Mouse (Mus musculus) lung, postnatal 36 days (tissue): ENCODE data around the gene Lrch3.
"Not testable (repeated sequence)": the region's sequence is repeated elsewhere in the genome, so short reads cannot be mapped to it uniquely, and the experiment has no call there.

Experiments used
- DNase-seq: peaks from one replicate; pipeline ENCODE4 v3.0.0; 2022; ENCODE audit warnings: mixed read lengths

Lrch3 gene

GRCm38 (mm10) chr16:33006888-33007287 is 93.0 kb downstream of the Lrch3 start:
- DNase-seq, result no peak

- no peak for DNase-seq
Observed at GRCm38 (mm10) chr16:33007436-33007835, 93.5 kb downstream of the Lrch3 start.

GRCm38 (mm10) chr16:33010166-33010565 is 96.3 kb downstream of the Lrch3 start:
- DNase-seq, result no peak

GRCm38 (mm10) chr16:33013801-33014200 is 99.9 kb downstream of the Lrch3 start:
- DNase-seq, result no peak

- no peak for DNase-seq
Observed at GRCm38 (mm10) chr16:33014921-33015320, 101.0 kb downstream of the Lrch3 start.

- no peak for DNase-seq
Observed at GRCm38 (mm10) chr16:33015396-33015907, 101.6 kb downstream of the Lrch3 start.

GRCm38 (mm10) chr16:33015986-33016385 is 102.1 kb downstream of the Lrch3 start:
- DNase-seq, result no peak

GRCm38 (mm10) chr16:33017677-33018349 is 103.9 kb downstream of the Lrch3 start:
- peak; percentile 24 for DNase-seq

GRCm38 (mm10) chr16:33019117-33019770 is 105.3 kb downstream of the Lrch3 start:
- DNase-seq, result no peak

- DNase-seq, result peak; percentile 64
Observed at GRCm38 (mm10) chr16:33021381-33021780, 107.5 kb downstream of the Lrch3 start.

- peak; percentile 93 for DNase-seq
Observed at GRCm38 (mm10) chr16:33023750-33024149, 109.8 kb downstream of the Lrch3 start.

- DNase-seq, result no peak
Observed at GRCm38 (mm10) chr16:33024456-33025104, 110.7 kb downstream of the Lrch3 start.

- DNase-seq, result no peak
Observed at GRCm38 (mm10) chr16:33026357-33026756, 112.5 kb downstream of the Lrch3 start.

GRCm38 (mm10) chr16:33036006-33036405 is 122.1 kb downstream of the Lrch3 start:
- peak; percentile 17 for DNase-seq

GRCm38 (mm10) chr16:33042682-33043081 is 128.8 kb downstream of the Lrch3 start:
- DNase-seq, result no peak

- DNase-seq, result no peak
Observed at GRCm38 (mm10) chr16:33043268-33043667, 129.4 kb downstream of the Lrch3 start.

- no peak for DNase-seq
Observed at GRCm38 (mm10) chr16:33048004-33048403, 134.1 kb downstream of the Lrch3 start.

GRCm38 (mm10) chr16:33048686-33049085 is 134.8 kb downstream of the Lrch3 start:
- no peak for DNase-seq

GRCm38 (mm10) chr16:33049809-33050208 is 135.9 kb downstream of the Lrch3 start:
- DNase-seq, result no peak

- no peak for DNase-seq
Observed at GRCm38 (mm10) chr16:33053141-33053540, 139.2 kb downstream of the Lrch3 start.

GRCm38 (mm10) chr16:33054927-33055326 is 141.0 kb downstream of the Lrch3 start:
- DNase-seq, result not testable (repeated sequence)

GRCm38 (mm10) chr16:33055655-33056054 is 141.8 kb downstream of the Lrch3 start:
- DNase-seq, result no peak

- DNase-seq, result peak; percentile 92
Observed at GRCm38 (mm10) chr16:33056095-33056785, 142.3 kb downstream of the Lrch3 start, which contains the start of the genes Iqcg and Rpl35a. Gene Iqcg, minus strand, starts transcription at chr16:33056218. Gene Rpl35a, plus strand, starts transcription at chr16:33056453.
